Mouse (Mus musculus) frontal cortex, postnatal 36 days (tissue): ENCODE data around the gene Prkcg.
A peak's percentile ranks its signal among the peaks of the same experiment; 100 is the strongest.
"Not testable (repeated sequence)": the region's sequence is repeated elsewhere in the genome, so short reads cannot be mapped to it uniquely, and the experiment has no call there.

Experiments used
- DNase-seq, 2 experiments: peaks; one replicate each; pipeline ENCODE4 v3.0.0; 2022; ENCODE audit warnings: low spot score in 2 of 2

Prkcg gene

DNA sequence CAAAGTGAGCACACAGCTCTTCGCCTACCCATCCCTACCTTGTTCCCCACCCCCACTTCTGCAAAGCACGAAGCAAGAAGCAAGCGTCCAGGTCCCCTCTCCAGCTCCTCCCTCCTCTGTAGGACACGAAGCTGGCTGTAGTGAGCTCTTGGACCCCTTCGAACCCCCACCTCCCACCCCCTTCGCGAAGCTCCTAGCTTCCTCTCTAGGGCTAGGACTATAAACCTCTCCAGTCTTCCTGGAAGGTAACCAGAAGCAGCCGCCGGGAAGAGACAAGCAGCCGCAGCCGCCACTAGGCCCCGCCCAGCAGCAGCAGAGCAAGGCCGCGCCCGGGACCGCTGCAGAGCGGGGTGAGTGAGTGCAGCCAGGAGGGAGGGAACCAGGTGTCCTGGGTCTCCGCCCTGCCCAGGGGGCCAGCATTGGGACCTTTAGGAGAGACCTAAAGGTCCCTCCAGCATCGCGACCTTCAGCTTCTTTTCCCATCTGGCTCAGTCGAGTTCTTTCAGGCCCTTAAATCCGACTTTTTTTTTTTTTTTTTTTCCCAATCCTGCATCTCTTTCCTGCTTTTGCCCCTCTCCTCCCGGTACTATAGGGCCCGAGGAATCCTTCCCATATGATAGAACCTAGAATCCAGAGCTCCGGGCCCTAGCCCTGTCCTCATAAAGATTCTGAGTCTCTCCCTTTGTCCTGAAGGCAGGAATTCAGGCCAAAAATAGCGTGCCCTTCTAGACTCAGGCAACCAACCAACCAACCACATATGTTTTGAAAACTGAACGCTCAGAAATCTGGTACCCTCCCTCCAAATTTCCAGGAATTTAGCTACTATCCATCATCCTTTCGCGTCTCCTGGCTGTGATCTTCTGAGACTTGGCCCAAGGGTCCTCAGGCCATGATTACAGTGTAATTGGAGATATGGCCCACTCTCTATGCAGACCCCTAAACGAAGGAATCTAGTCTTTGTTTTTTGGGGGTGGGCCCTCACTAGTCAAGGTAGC lies at the start of gene Prkcg, which contains the start of gene Myadm:
Prkcg (plus strand) TSS at position 204 of the 995 bp plus-strand sequence.
Myadm (plus strand) TSS at position 105 of the 995 bp plus-strand sequence.
- DNase-seq, result peak; percentile 66 to 69

DNA sequence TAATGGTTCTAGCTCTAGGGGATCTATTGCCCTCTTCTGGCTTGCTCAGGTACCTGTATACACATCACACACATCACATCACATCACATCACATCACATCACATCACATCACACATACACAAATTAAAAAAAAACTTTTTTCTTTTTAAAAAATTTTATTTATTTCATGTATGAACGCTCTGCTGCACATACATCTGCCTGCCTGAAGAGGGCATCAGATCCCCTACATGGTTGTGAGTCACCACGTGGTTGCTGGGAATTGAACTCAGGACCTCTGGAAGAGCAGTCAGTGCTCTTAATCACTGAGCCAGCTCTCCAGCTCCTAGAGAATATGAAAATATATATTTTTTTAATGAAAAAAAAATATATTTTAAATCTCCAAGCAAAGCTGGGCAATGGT lies 49.8 kb upstream of the Prkcg start:
- no peak for DNase-seq

DNA sequence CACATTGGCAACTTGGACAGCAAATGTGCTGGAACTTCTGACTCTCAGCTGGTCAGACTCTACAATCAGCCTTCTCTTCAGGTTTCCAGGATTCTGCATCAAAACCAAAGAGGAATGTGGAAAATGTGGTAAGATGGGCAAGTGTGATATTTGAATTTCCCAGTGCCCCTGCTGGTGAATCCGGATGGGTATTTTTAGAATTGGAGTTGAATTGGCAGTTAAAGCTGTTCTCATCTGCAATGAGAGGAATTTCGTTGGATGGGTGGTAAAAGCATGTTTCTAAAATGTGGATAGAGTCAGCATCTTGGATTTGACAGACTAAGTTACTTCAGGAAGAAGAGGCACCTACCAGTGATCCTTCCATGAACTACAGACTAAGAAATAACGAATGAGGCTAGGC lies 28.3 kb upstream of the Prkcg start:
- DNase-seq, result peak in 1 of 2 experiments; percentile 35

DNA sequence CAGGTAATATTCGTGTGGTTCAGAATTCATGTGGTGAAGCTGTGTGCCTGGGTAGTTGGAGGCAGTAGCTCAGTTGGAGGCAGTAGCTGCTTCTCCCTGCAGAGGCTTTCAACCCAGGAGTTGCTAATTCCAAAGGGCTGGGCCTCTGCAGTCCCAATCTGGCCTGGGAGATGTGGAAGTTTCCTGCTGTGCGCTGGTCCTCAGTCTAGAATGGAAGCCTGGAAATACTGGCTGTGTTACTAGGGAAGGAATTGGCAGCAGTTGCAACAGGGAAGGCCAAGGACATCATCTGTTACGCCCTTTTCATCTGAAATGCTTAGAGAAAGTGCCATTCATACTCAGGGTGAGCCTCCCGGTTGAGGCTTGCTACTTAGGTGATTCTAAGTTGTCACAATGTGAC lies 27.5 kb upstream of the Prkcg start:
- DNase-seq, result no peak

DNA sequence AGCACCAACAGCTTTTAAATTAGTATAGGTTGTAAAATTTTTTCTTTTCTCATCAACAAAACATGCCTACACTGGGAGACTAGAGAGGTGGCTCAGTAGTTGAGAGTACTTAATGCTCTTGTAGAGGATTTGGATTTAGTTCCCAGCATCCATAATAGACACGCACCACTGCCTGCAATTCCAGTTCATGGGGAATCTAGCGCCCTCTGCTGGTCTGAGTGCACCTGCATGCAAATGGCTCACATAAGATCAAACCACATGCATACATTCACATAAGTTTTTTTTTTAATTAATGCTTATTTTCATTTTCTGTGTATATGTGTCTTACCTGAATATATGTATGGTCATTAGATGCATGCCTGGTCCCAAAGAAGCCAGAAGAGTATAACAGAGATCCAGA lies 26.2 kb upstream of the Prkcg start:
- peak in 1 of 2 experiments; percentile 14 for DNase-seq

DNA sequence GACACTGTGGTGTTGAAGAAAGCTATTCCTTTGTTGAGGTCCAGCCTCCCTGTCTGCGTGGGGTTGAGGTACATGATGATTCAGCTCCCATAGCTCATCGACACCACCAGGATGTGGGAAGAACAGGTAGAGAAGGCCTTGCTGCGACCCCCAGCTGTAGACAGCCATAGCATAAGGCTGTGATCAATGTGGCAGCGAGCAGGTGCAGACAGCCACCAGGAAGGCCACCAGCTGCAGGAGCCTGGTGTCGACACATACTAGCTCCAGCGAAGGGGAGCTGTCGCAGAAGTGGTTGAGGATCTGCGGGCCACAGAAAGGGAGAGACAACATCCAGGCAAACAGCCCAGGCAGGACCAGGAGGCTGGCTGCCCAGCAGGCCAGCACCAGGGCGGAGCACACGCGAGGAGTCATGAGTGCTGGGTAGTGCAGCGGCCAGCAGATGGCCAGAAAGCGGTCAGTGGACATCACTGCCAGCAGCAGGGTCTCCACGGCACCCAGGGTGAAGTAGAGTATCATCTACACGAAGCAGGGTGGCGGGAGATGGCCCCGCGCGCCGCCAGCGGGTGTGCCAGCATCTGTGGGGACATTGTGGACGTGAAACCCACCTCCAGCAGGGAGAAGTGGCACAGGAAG lies 24.5 kb upstream of the Prkcg start:
- DNase-seq, result no peak

DNA sequence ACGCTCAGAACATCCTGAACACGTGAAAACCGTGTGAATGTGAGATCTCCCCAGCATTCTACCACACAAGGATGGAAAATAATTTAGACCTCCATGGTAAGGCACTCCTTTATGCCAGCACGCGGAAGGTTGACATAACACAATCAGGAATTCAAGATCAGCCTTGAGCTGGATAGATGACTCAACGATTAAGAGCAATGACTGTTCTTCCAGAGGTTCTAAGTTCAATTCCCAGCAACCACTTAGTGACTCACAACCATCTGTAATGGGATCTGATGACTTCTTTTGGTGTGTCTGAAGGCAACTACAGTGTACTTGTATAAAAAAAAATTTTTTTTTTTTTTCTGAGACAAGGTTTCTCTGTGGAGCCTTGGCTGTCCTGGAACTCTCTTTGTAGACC lies 23.7 kb upstream of the Prkcg start:
- no peak for DNase-seq

DNA sequence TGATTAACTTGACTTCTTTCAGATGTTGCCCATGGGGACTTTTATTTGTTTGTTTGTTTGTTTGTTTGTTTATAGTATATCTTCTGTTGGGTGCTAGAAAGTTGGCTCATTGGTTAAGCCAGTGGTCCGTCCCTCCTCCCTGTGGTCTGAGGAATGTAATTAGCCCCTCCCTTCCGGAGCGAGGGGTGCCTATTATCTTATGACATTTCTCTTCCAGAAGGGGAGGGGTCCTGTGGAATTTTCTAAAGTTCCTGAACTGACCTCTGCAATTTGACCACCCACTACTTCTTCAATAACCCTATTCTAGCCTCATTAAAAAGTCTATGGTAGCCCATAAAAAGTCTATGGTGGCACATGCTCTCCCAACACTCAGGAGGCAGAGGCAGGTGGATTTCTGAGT lies 21.7 kb upstream of the Prkcg start:
- no peak for DNase-seq

DNA sequence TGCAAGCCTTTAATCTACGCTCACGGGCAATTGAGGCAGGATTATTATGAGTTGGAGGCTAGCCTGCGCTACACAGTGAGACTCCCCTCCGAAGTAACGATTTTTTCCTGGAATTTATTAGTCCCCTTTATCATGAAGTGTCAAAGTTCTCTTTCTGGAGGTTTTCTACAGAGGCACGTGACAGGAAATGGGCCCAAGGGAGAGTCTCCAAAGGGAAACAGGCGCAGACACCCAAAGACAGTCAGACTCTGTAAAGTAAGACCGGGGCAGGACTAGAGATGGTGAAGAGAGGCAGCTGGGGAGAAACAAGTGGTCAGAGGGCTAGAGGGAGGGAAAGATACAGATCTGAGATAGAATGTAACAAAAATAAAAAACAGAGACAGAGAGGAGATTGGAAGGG lies 21.1 kb upstream of the Prkcg start:
- no peak for DNase-seq

DNA sequence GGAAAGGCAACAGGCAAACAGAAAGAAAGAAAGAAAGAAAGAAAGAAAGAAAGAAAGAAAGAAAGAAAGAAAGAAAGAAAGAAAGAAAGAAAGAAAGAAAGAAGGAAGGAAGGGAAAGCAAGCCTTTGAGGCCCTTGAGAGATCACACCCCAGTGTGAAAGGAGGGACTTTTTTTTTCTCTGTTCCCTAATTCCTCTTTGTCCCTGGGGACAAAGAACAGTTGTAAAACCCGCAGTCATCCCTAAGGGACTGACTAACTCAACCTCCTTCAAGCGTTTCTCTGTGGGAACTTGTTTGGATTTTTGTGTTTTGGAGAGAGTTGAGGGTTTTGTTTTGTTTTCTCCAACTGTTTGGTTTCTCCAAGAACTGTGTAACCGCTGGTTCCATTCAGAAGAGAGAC lies 20.7 kb upstream of the Prkcg start:
- no peak for DNase-seq

DNA sequence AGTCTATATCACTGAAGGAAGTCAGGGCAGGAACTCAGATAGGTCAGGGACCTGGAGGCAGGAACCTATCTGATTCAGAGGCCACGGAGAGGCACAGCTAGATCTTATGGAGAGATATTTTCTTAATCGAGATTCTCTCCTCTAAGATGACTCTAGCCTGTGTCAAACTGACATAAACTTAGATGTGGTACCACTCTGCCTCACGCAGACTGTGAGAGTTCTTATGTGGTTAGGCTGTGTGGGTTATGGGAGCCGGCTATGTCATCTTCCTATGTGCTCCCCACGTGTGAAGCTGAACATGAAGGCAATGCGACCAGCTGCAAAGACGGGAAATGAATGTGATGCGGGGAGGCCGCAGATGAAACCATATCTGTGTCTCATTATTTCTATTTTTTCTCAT lies 16.8 kb upstream of the Prkcg start:
- DNase-seq, result no peak

DNA sequence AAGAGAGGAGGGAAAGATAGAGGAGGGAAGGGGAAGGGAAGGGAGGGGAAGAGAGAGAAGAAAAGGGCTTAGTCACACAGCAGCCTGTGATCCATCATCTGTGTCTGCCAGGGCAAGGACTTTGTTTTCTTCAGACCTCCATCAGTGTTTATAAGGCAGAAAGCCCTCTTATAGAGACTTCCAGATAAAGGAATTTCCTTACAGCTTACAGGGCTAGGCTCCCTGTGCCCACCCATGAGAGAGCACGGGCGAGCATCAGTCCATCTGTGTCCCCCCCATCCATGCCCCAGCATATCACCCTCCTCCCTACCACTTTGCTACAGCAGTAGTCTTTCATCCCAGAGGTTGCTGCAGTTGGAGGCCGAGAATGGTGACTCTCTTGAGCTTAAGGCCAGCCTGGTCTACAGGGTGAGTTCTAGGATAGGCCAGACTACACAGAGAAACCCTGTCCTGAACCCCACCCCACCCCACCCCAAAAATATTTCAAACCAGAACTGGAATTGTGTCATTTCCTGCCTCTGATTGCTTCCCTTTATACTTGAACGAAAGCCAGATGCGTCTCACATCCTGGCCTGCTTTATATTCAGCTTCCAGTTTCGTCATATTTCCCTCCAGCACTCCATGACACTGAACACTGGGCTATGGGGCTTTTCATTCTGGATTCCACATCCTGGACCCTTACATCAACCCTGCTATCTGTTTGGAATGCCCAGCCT lies 13.4 kb upstream of the Prkcg start:
- DNase-seq, result no peak

DNA sequence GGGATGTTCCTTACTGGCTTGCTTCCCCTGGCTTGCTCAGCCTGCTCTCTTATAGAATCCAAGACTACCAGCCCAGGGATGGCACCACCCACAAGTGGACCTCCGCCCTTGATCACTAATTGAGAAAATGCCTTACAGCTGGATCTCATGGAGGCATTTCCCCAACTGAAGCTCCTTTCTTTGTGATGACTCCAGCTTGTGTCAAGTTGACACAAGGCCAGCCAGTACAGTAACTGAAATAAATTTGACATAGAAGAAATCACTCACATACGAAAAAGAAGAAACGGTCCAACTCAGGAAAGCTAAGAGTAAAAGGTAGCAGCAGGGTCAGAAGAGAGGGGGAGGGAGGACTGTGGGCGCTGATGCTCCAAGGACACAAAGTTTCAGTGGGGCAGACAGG lies 12.2 kb upstream of the Prkcg start:
- not testable (repeated sequence) for DNase-seq

DNA sequence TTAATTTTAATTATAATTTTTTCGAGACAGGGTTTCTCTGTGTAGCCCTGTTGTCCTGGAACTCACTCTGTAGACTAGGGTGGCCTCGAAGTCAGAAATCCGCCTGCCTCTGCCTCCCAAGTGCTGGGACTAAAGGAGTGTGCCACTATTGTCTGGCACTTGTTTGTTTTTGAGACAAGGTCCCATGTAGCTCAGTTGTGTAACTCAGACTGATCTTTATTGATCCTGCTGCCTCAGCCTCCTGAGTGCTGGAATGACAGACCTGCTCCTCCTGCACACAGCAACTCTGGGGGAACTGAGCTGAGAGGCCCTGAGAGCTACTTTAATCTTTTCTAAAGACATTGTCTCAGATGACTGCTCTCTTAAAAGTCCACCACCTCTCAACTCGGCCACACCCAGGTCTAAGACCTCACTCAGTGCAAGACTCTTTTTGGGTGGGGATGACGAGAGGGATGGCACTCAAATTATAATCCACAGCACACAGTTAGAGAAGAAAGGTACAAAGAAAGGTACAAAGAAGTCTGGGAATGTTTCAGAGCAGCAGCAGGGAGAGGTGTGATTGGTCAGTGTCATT lies 8.8 kb upstream of the Prkcg start:
- DNase-seq, result no peak

DNA sequence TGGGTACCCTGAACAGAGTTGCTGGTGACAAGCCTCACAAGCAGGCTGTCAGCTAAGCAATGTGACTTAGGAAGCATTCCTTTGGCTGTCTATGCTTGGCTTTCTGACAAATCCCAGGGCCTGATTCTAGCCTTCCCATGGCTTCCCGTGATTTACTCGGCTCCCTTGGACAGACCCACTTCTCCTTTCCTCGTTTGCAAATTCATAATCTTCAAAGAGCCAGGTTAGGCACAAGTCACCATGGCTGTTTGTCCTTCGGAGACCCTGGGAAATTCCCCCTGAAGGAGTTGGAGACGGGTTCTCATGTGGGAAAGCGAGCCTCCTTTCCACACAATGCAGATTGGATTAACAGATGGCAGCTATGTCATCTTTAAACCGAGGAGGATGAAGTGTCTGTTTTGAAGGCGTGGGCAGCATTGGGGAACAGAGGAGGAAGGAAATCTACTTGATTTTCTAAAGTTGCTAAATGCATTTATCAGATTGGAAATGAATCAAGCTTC lies 8.3 kb upstream of the Prkcg start:
- peak in 1 of 2 experiments; percentile 52 for DNase-seq

DNA sequence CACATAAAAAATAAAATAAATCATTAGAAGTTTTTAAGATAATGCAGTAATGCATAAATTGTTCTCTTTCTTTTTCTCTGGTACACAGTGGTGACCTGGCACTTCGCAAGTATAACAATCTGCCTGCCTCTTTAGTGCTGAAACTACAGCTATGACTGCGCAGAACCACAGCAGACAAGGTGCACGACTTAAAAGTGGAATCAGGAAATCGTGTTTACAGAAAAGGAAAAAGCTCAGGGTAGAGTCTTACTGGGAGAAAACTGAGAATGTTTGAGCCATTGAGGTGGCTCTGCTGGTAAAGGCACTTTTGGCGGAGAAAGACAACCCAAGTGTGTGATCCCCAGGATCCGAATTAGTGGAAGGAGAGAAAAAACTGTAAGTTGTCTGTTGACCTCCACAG lies 7.2 kb upstream of the Prkcg start:
- no peak for DNase-seq

DNA sequence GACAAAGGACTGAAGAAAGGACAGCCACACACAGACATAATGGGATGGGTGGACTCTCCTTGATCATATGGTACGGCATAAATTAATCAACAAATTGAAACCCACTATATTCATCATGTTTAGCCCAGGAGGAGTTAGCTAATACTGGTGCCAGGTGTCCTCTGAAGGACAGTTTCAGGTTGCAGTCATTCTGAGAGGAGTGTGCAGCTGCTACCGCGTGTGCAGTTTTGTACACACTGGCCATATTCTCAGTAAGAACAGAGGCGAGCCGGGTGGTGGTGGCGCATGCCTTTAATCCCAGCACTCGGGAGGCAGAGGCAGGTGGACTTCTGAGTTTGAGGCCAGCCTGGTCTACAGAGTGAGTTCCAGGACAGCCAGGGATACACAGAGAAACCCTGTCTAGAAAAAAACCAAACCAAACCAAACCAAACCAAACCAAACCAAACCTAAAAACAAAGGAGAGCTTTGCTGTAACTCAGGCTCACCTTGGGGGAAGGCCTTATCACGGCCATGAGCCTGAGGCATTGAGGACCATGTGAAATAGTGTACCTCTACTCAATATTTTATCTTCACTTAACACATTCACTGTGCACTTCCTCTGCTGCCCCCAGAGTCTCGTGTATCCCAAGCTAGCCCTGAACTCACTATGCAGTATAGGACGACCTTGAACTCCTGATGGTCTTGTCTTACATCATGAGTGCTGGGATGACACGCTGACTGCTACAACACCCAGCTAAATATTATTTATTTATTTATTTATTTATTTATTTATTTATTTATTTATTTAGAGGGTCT lies 5.7 kb upstream of the Prkcg start:
- DNase-seq, result no peak

DNA sequence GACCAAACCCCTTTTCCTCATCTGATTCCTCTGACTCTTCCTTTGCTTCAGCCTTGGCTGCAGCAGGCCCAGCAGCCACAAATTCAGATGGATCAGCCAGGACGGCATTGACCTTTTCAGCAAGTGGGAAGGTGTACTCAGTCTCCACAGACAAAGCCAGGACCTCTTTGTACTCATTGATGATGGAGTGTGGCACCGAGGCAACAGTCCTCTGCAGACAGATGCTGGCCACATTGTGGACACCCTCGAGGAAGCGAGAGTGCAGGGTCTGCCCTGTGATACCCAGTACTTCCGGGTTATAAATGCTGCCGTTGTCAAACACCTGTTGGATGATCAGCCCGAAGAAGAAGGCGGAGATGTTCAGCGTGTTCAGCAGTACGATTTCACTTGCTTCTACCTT lies 4.4 kb upstream of the Prkcg start:
- no peak for DNase-seq

DNA sequence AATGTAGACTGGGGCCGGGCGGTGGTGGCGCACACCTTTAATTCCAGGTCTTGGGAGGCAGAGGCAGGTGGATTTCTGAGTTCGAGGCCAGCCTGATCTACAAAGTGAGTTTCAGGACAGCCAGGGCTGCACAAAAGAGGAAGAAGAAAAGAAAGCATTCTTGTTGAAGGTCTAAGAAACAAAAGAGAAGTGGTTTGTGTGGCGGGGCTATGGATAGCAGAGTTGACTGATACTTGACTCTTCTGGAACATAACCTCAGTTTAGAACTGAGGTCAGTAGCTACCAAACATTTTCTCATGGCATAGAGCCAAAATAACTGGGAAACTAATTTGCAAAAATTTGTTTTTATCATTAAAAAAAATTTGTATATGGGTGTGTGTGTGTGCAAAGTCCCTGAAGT lies 2.9 kb upstream of the Prkcg start:
- no peak for DNase-seq

DNA sequence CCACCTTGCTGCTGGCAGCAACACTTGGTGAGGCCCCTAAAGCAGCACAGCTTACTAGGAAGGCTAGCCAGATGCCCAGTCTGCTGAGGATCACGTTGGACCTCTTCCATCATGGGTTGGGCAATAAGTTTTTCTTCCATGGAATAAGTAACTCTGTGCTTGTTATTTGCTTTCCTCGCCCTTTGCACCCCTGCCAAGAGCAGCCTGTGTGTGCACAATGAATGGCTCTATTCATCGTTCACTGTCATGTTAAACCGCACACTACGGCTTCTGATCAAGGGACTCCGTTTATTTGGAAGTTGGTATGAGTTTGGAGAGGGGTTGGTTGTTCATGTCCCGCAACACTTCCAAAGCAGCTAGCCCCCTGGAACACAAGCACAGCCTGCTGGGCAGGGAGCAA lies 1.8 kb upstream of the Prkcg start:
- no peak for DNase-seq
